Mouse (Mus musculus) liver, embryonic 11.5 days (tissue): Measurements from ENCODE around the gene Scamp4. TPM values are rescaled to one million over a fixed set of nuclear protein-coding genes. Genes with fewer than 3 reads are reported as not detected.

Experiments used
- ATAC-seq: fragments of 200-750 bp; cut with Nextera tagmentation; replicated peaks from 2 replicates; pipeline ENCODE4 v1.8.0; 2017; ENCODE audit warnings: moderate number of reproducible peaks, mild to moderate bottlenecking, moderate TSS enrichment, moderate library complexity; ENCODE audit not compliant: low FRiP score
- DNase-seq: peaks from one replicate; pipeline ENCODE4 v3.0.0-alpha.2; 2017; ENCODE audit warnings: low spot score
- H3K27ac ChIP-seq: fragments of 300-500 bp; sonication (generic); 2 replicates; pipeline ENCODE4 v1.5.1; 2014; ENCODE audit warnings: mild to moderate bottlenecking, low read depth, low read length, control low read depth
- H3K27me3 ChIP-seq: fragments of 300-500 bp; sonication (generic); replicated peaks from 2 replicates; pipeline ENCODE4 v1.6.1; 2014; ENCODE audit warnings: low read length, mixed read lengths; ENCODE audit not compliant: control insufficient read depth, insufficient read depth
- H3K36me3 ChIP-seq: fragments of 300-500 bp; sonication (generic); 2 replicates; pipeline ENCODE4 v1.6.1; 2014; ENCODE audit warnings: mild to moderate bottlenecking, low read length, moderate library complexity, mixed read lengths; ENCODE audit not compliant: control insufficient read depth, insufficient read depth
- H3K4me1 ChIP-seq: fragments of 300-500 bp; sonication (generic); replicated peaks from 2 replicates; pipeline ENCODE4 v1.6.1; 2014; ENCODE audit warnings: low read length, mixed read lengths; ENCODE audit not compliant: control insufficient read depth, insufficient read depth
- H3K4me2 ChIP-seq: fragments of 300-500 bp; sonication (generic); 2 replicates; pipeline ENCODE4 v1.6.1; 2014; ENCODE audit warnings: mild to moderate bottlenecking, control low read depth, moderate library complexity
- H3K4me3 ChIP-seq: fragments of 300-500 bp; sonication (generic); 2 replicates; pipeline ENCODE4 v1.5.1; 2014; ENCODE audit warnings: low read depth, low read length, control low read depth
- H3K9ac ChIP-seq: fragments of 300-500 bp; sonication (generic); 2 replicates; pipeline ENCODE4 v1.6.1; 2014; ENCODE audit warnings: low read depth, low read length, control low read depth
- H3K9me3 ChIP-seq: fragments of 300-500 bp; sonication (generic); 2 replicates; pipeline ENCODE4 v1.6.1; 2016; ENCODE audit warnings: low read length, inconsistent platforms, mixed read lengths; ENCODE audit not compliant: control insufficient read depth
- WGBS: fragments of 180-500 bp; shearing (Covaris S2); extraction: QIAGEN DNeasy Blood & Tissue Kit; methylation state at CpG from one replicate; pipeline ENCODE4 v1.1.7; 2014; 5-methylcytosine and 5-hydroxymethylcytosine counted together
- polyA plus RNA-seq: library from polyadenylated mRNA; unstranded; fragments of >200 nt; fragmentation: Nextera tagmentation; extraction: Ambion mirVana; gene quantifications from 2 replicates; pipeline ENCODE4 v1.2.1, GENCODE M21; 2014

The Scamp4 gene
- polyA plus RNA-seq, 1 experiment from 2014 or later = 94.3 TPM

GRCm38 (mm10) chr10:80585581-80585980 lies 17.1 kb upstream of the Scamp4 start:
- H3K4me1 ChIP-seq = peaks cover 22% of the 10 kb centered on the region
- no peak for ATAC-seq

GRCm38 (mm10) chr10:80586407-80587304 lies 16.0 kb upstream of the Scamp4 start:
- 93% methylated on average over 48 of the region's 51 CpGs for WGBS
- peak overlapping the region; percentile 19 for H3K4me2 ChIP-seq
- peaks cover 26% of the 10 kb centered on the region for H3K4me1 ChIP-seq
- H3K27me3 ChIP-seq = no peaks in the 10 kb centered on the region
- peak overlapping the region; percentile 13 for H3K27ac ChIP-seq
- ATAC-seq = no peak
- DNase-seq = no peak
- H3K9me3 ChIP-seq = no peaks in the 10 kb centered on the region
- H3K36me3 ChIP-seq = peaks cover 11% of the 10 kb centered on the region
- no peak overlapping the region for H3K4me3 ChIP-seq
- 0 out of 2 replicates have a peak overlapping the region, but pooled peaks have one; percentile 6 for H3K9ac ChIP-seq

More at GRCm38 (mm10) chr10:80585581-80585980, 17.1 kb upstream of the Scamp4 start:
- H3K27me3 ChIP-seq = no peaks in the 10 kb centered on the region
- peak overlapping the region; percentile 7; the same call in 1 of the 2 replicates for H3K4me2 ChIP-seq
- no peak overlapping the region for H3K27ac ChIP-seq
- H3K9ac ChIP-seq = 0 out of 2 replicates have a peak overlapping the region, but pooled peaks have one; percentile 25
- peaks cover 11% of the 10 kb centered on the region for H3K36me3 ChIP-seq
- 94% methylated on average over 8 of the region's 8 CpGs for WGBS
- H3K4me3 ChIP-seq = no peak overlapping the region
- DNase-seq = no peak
- no peaks in the 10 kb centered on the region for H3K9me3 ChIP-seq

GRCm38 (mm10) chr10:80587305-80587657 lies 15.4 kb upstream of the Scamp4 start:
- WGBS = 54% methylated on average over 4 of the region's 4 CpGs
- H3K9ac ChIP-seq = no peak overlapping the region
- no peaks in the 10 kb centered on the region for H3K9me3 ChIP-seq
- peak overlapping the region; percentile 13; the same call in 1 of the 2 replicates for H3K27ac ChIP-seq
- H3K36me3 ChIP-seq = peaks cover 11% of the 10 kb centered on the region
- ATAC-seq (no peak), DNase-seq (no peak)
- H3K4me2 ChIP-seq = peak overlapping the region; percentile 19
- peaks cover 26% of the 10 kb centered on the region for H3K4me1 ChIP-seq
- no peak overlapping the region for H3K4me3 ChIP-seq
- H3K27me3 ChIP-seq = no peaks in the 10 kb centered on the region

- DNase-seq (no peak), ATAC-seq (no peak)
- H3K9ac ChIP-seq = peak overlapping the region; percentile 90
- H3K27me3 ChIP-seq = no peaks in the 10 kb centered on the region
- peak overlapping the region; percentile 98 for H3K4me2 ChIP-seq
- 14% methylated on average over 12 of the region's 12 CpGs for WGBS
- H3K27ac ChIP-seq = peak overlapping the region; percentile 64
- H3K36me3 ChIP-seq = peaks cover 4% of the 10 kb centered on the region; the same call in 1 of the 2 replicates
- peaks cover 26% of the 10 kb centered on the region for H3K4me1 ChIP-seq
- no peaks in the 10 kb centered on the region for H3K9me3 ChIP-seq
- H3K4me3 ChIP-seq = peak overlapping the region; percentile 96
These were observed 13.4 kb upstream of the Scamp4 start for GRCm38 (mm10) chr10:80589127-80589878.

- DNase-seq (peak; percentile 94), ATAC-seq (peak; percentile 95)
- H3K27ac ChIP-seq = peak within 1 kb of the TSS; percentile 64
- H3K9me3 ChIP-seq = no peaks in the 10 kb centered on the region
- peaks cover 26% of the 10 kb centered on the region for H3K4me1 ChIP-seq
- no peaks in the 10 kb centered on the region for H3K27me3 ChIP-seq
- H3K9ac ChIP-seq = peak within 1 kb of the TSS; percentile 90
- peak within 1 kb of the TSS; percentile 96 for H3K4me3 ChIP-seq
- under 1% methylated on average over 73 of the region's 73 CpGs for WGBS
- peak within 1 kb of the TSS; percentile 98 for H3K4me2 ChIP-seq
- H3K36me3 ChIP-seq = peaks cover 2% of the 10 kb centered on the region; the same call in 1 of the 2 replicates
These were observed 12.5 kb upstream of the Scamp4 start, which contains the start of gene Abhd17a for GRCm38 (mm10) chr10:80589879-80590854. Gene Abhd17a (minus strand): TSS chr10:80590341.

GRCm38 (mm10) chr10:80596318-80596717 lies 6.4 kb upstream of the Scamp4 start:
- no peak for ATAC-seq
- Histone ChIP-seq H3K4me3 (no peak overlapping the region), H3K4me2 (no peak overlapping the region), H3K9me3 (no peaks in the 10 kb centered on the region), H3K4me1 (peaks cover 19% of the 10 kb centered on the region), H3K9ac (no peak overlapping the region), H3K36me3 (no peaks in the 10 kb centered on the region), H3K27me3 (no peaks in the 10 kb centered on the region), H3K27ac (no peak overlapping the region)
- WGBS = 48% methylated on average over 4 of the region's 4 CpGs
- DNase-seq = no peak

- Histone ChIP-seq H3K4me2 (peak overlapping the region; percentile 73), H3K4me3 (peak overlapping the region; percentile 73), H3K9ac (peak overlapping the region; percentile 49), H3K27me3 (no peaks in the 10 kb centered on the region), H3K9me3 (no peaks in the 10 kb centered on the region), H3K27ac (peak overlapping the region; percentile 87), H3K36me3 (peaks cover 26% of the 10 kb centered on the region), H3K4me1 (peaks cover 36% of the 10 kb centered on the region)
- DNase-seq = no peak
- WGBS = 27% methylated on average over 7 of the region's 7 CpGs
- ATAC-seq = no peak
These were observed 692 bp downstream of the Scamp4 start for GRCm38 (mm10) chr10:80603364-80603763.
